Mouse (Mus musculus) bone marrow macrophage, adult 2 months (primary cell): Measurements from ENCODE around the gene Asic4. TPM values are rescaled to one million over a fixed set of nuclear protein-coding genes. Genes with fewer than 3 reads are reported as not detected.

Source experiments
- H3K27ac ChIP-seq: 2 replicates; pipeline ENCODE4 v1.5.1; 2012; ENCODE audit warnings: low read depth, low read length; ENCODE audit not compliant: insufficient read depth
- H3K4me1 ChIP-seq: 2 replicates; pipeline ENCODE4 v1.6.1; 2012; ENCODE audit warnings: low read length; ENCODE audit not compliant: control insufficient read depth, insufficient read depth
- H3K4me3 ChIP-seq: 2 replicates; pipeline ENCODE4 v1.5.1; 2012; ENCODE audit warnings: mild to moderate bottlenecking, low read length, moderate library complexity; ENCODE audit not compliant: insufficient read depth
- CTCF ChIP-seq: IDR thresholded peaks from 2 replicates; pipeline ENCODE4 v1.5.1; 2012; ENCODE audit warnings: low read depth, mild to moderate bottlenecking, low read length, moderate library complexity
- POLR2A ChIP-seq: IDR thresholded peaks from 2 replicates; pipeline ENCODE4 v1.6.1; 2012; ENCODE audit warnings: mild to moderate bottlenecking, low read depth, low read length, borderline replicate concordance
- polyA plus RNA-seq: library from polyadenylated mRNA; stranded (reverse); fragments of >200 nt; gene quantifications from 2 replicates; pipeline ENCODE4 v1.2.4, GENCODE M21; 2012; ENCODE audit not compliant: missing spikeins, insufficient read depth, insufficient read length

The Asic4 gene
- polyA plus RNA-seq, 1 experiment, result not detected

DNA sequence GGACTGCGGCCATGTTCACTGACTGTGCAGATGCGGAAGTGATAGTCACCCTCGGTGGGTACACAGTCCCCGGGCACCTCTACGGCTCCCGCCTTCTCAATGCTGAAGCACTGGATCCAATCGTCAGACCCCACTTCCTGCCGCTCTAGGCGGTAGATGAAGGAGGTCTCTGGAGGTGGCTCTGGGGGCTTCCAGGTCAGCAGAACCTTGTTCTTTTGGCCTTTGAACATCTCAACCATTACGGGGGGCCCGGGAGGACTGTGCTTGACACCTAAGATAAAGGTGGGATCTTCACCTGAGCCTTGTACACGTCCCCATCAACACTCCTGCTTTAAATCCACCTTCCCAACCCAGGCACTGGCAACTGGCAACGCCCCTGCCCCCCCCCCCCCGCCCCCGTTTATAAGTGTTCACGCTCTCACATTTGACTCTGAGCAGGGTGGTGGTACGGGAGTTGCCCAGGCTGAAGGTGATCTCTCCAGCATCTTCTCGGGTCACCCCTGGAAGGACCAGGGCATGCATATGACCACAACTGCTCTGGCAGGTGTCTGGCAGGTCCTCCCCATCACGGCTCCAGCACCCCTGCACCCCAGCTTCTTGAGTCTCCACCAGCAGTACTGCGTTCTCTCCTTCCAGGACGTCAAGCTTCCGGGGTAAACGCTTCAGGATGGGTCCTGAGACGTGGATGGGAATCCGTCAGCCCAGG, 52.9 kb downstream of the Asic4 start:
- Histone ChIP-seq H3K4me3 (no peak overlapping the region), H3K4me1 (no peaks in the 10 kb centered on the region), H3K27ac (no peak overlapping the region)
- TF ChIP-seq CTCF (no peak), POLR2A (no peak)

- TF ChIP-seq CTCF, result no peak
- no peak for TF ChIP-seq POLR2A
- Histone ChIP-seq H3K4me1 (no peaks in the 10 kb centered on the region), H3K27ac (no peak overlapping the region), H3K4me3 (no peak overlapping the region)
These were observed 53.4 kb downstream of the Asic4 start for GRCm38 (mm10) chr1:75503651-75503980.

GRCm38 (mm10) chr1:75504256-75505045, 54.2 kb downstream of the Asic4 start:
- Histone ChIP-seq H3K4me1 (no peaks in the 10 kb centered on the region), H3K27ac (no peak overlapping the region), H3K4me3 (no peak overlapping the region)
- TF ChIP-seq POLR2A, result no peak
- TF ChIP-seq CTCF, result no peak

- TF ChIP-seq POLR2A (no peak), CTCF (no peak)
- no peaks in the 10 kb centered on the region for H3K4me1 ChIP-seq
- no peak overlapping the region for H3K27ac ChIP-seq
- no peak overlapping the region for H3K4me3 ChIP-seq
These were observed 55.1 kb downstream of the Asic4 start for GRCm38 (mm10) chr1:75505159-75505955.

- H3K4me3 ChIP-seq, result no peak within 1 kb of the TSS
- no peak for TF ChIP-seq POLR2A
- TF ChIP-seq CTCF, result no peak
- H3K27ac ChIP-seq, result no peak within 1 kb of the TSS
- H3K4me1 ChIP-seq, result no peaks in the 10 kb centered on the region
These were observed 56.0 kb downstream of the Asic4 start, which contains the start of gene Obsl1 for GRCm38 (mm10) chr1:75505956-75506831. TSS of gene Obsl1 (minus strand) at chr1:75506452.

DNA sequence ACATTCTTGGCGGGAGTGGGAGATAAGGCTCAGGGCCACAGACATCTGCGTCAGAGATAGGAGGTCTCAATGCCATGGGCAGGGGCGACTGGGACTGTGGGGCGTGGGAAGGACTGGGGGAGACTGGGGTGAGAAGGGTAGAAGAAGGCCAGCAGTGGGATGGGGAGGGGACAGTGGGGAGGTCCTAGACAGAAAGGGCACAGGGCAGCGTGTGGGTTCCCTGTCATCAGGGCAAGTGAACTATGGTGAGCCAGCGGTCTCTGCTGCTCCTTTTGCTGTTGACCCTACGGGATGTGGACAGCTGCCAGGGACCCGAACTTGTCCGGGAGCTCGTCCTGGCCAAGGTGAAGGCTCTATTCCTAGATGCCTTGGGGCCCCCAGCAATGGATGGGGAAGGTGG, 56.8 kb downstream of the Asic4 start, which contains the start of gene Inha:
TSS of gene Inha (plus strand) at position 72 of the 400 bp plus-strand sequence.
- H3K4me3 ChIP-seq, result no peak within 1 kb of the TSS
- H3K4me1 ChIP-seq, result no peaks in the 10 kb centered on the region
- H3K27ac ChIP-seq, result no peak within 1 kb of the TSS
- TF ChIP-seq POLR2A (no peak), CTCF (no peak)

- no peak for TF ChIP-seq POLR2A
- Histone ChIP-seq H3K27ac (no peak overlapping the region), H3K4me3 (no peak overlapping the region), H3K4me1 (no peaks in the 10 kb centered on the region)
These were observed 59.4 kb downstream of the Asic4 start for GRCm38 (mm10) chr1:75509586-75509985.

GRCm38 (mm10) chr1:75510154-75510553, 59.9 kb downstream of the Asic4 start:
- no peaks in the 10 kb centered on the region for H3K4me1 ChIP-seq
- H3K27ac ChIP-seq, result no peak overlapping the region
- H3K4me3 ChIP-seq, result no peak overlapping the region
- TF ChIP-seq CTCF, result no peak
- TF ChIP-seq POLR2A, result no peak
